7 mouse cellular contexts compared by ENCODE assay signal in genomic region chr7:126861429-126862130, GRCm38 (mm10). TPM values are rescaled to one million over a fixed set of nuclear protein-coding genes. Genes with fewer than 3 reads are reported as not detected.
A peak's percentile ranks its signal among the peaks of the same experiment; 100 is the strongest.
DNase-seq lines count a peak whose midpoint lies in the region; ATAC-seq lines count a peak whose summit lies in the region.

Gene Hirip3, plus strand, starts transcription at chr7:126861972.

- H3K27me3 ChIP-seq in intestine, embryonic 15.5 days (replicated peaks) = no peaks in the 10 kb centered on the region
- no peaks in the 10 kb centered on the region for H3K27me3 ChIP-seq in midbrain, embryonic 10.5 days (ENCODE audit: low read depth, poor library complexity, severe bottlenecking)

- no peaks in the 10 kb centered on the region for H3K9me3 ChIP-seq in intestine, embryonic 15.5 days
- H3K9me3 ChIP-seq in midbrain, embryonic 10.5 days (replicated peaks) = no peaks in the 10 kb centered on the region

- intact Hi-C loops in gastrocnemius, postnatal 36 days (cut with DNase I) = loop anchor here (2.0 to 5.0 kb wide), 2 partner anchors 23 to 39 kb away; partner anchors contain the start of gene Taok2
- intact Hi-C loops in left cerebral cortex, postnatal 25 days (cut with DNase I) = loop anchor here (2.0 kb wide), 2 partner anchors 37 to 155 kb away; partner anchors contain the start of genes Pagr1a and Pagr1b

- peaks cover 11% of the 10 kb centered on the region for H3K36me3 ChIP-seq in intestine, embryonic 15.5 days
- H3K36me3 ChIP-seq in midbrain, embryonic 10.5 days = peaks cover 79% of the 10 kb centered on the region

- H3K27ac ChIP-seq in intestine, embryonic 15.5 days = peak within 1 kb of the TSS; percentile 52
- H3K27ac ChIP-seq in midbrain, embryonic 10.5 days (replicated peaks) = peak within 1 kb of the TSS; percentile 94

- peak; percentile 92 to 93 for DNase-seq in adrenal gland, adult 18-20 months (ENCODE audit: low spot score in 2 of 2)
- peak; percentile 99 for DNase-seq in embryo, embryonic 11 days
- peak; percentile 91 to 93 for DNase-seq in gastrocnemius, postnatal 36 days
- DNase-seq in left cerebral cortex, postnatal 25 days (ENCODE audit: low spot score in 2 of 2) = peak; percentile 94 to 97
- DNase-seq in midbrain, embryonic 10.5 days (ENCODE audit: low spot score) = peak; percentile 93
- DNase-seq in right cerebral cortex, postnatal 4 days = peak; percentile 90

- H3K9ac ChIP-seq in intestine, embryonic 15.5 days = peak within 1 kb of the TSS; percentile 70

- peak within 1 kb of the TSS; percentile 62 for H3K4me3 ChIP-seq in intestine, embryonic 15.5 days (replicated peaks)
- H3K4me3 ChIP-seq in midbrain, embryonic 10.5 days = peak within 1 kb of the TSS; percentile 72

- peak within 1 kb of the TSS; percentile 86 for H3K4me2 ChIP-seq in intestine, embryonic 15.5 days (replicated peaks)

- ATAC-seq in intestine, embryonic 15.5 days = peak; percentile 94

- WGBS in intestine, embryonic 15.5 days = 1% methylated on average over 42 of the region's 42 CpGs
- WGBS in midbrain, embryonic 10.5 days = 3% methylated on average over 42 of the region's 42 CpGs

- peaks cover 37% of the 10 kb centered on the region for H3K4me1 ChIP-seq in intestine, embryonic 15.5 days (replicated peaks)
- peaks cover 39% of the 10 kb centered on the region for H3K4me1 ChIP-seq in midbrain, embryonic 10.5 days

RNA-seq across cellular contexts. Expression of gene Hirip3, which starts in this region (rescaled TPM):
- 10 to 100 TPM in 1 of 2 experiments, 1 to 10 TPM in 1; 9.8 to 11.8 TPM for total RNA-seq in adrenal gland, adult 18-20 months (2021)
- total RNA-seq in gastrocnemius, postnatal 36 days (2021) = 1 to 10 TPM; 3.7 to 7.8 TPM
- polyA plus RNA-seq in intestine, embryonic 15.5 days (2015; fragmentation: Nextera tagmentation; extraction: Ambion mirVana) = 23.2 and 25.1 TPM in 2 replicates
- 10 to 100 TPM; 25.5 to 35.0 TPM for total RNA-seq in left cerebral cortex, postnatal 25 days (2021)
- polyA plus RNA-seq in midbrain, embryonic 10.5 days (2016; fragmentation: Nextera tagmentation; extraction: Ambion mirVana) = 50.1 and 50.7 TPM in 2 replicates

Comparison
In these comparisons a context has a peak if more than half of its experiments do, and no peak if none do; other contexts are left out.
1. Peak in every context shown above with its lines: DNase-seq, ATAC-seq, H3K4me3 ChIP-seq and H3K27ac ChIP-seq.